Mouse (Mus musculus) embryo, embryonic 10.5 days (tissue): Measurements from ENCODE around the gene Bbip1.

Source experiments
- DNase-seq: peaks from one replicate; pipeline ENCODE4 v3.0.0-alpha.2; 2015; ENCODE audit warnings: low spot score

Gene Bbip1

GRCm38 (mm10) chr19:53890781-53891251 is 53.6 kb downstream of the Bbip1 start:
- no peak for DNase-seq

- DNase-seq: no peak
Measured at GRCm38 (mm10) chr19:53890274-53890673, 54.2 kb downstream of the Bbip1 start.

GRCm38 (mm10) chr19:53889555-53889954 is 54.9 kb downstream of the Bbip1 start:
- no peak for DNase-seq

- no peak for DNase-seq
Measured at GRCm38 (mm10) chr19:53888331-53888730, 56.1 kb downstream of the Bbip1 start.

- no peak for DNase-seq
Measured at GRCm38 (mm10) chr19:53887822-53888221, 56.6 kb downstream of the Bbip1 start.

- DNase-seq: no peak
Measured at GRCm38 (mm10) chr19:53886576-53887370, 57.7 kb downstream of the Bbip1 start.

- DNase-seq: peak; percentile 15
Measured at GRCm38 (mm10) chr19:53885450-53885849, 59.0 kb downstream of the Bbip1 start.

- no peak for DNase-seq
Measured at GRCm38 (mm10) chr19:53881786-53882185, 62.6 kb downstream of the Bbip1 start.

GRCm38 (mm10) chr19:53880460-53880859 is 64.0 kb downstream of the Bbip1 start:
- no peak for DNase-seq
